Mouse (Mus musculus) yolk sac, embryonic 10.5 days (tissue): ENCODE results near the gene Myh1.

Experiments
- DNase-seq: peaks from one replicate; pipeline ENCODE4 v3.0.0-alpha.2; 2017; ENCODE audit warnings: low spot score

The Myh1 gene

GRCm38 (mm10) chr11:67199752-67200151 lies at the start of gene Myh1:
Gene Myh1, plus strand, starts transcription at chr11:67200052.
- DNase-seq: no peak

- no peak for DNase-seq
Observed at GRCm38 (mm10) chr11:67150237-67150636, 49.6 kb upstream of the Myh1 start.

GRCm38 (mm10) chr11:67151159-67151558 lies 48.7 kb upstream of the Myh1 start:
- no peak for DNase-seq

- no peak for DNase-seq
Observed at GRCm38 (mm10) chr11:67151651-67152630, 47.9 kb upstream of the Myh1 start.

GRCm38 (mm10) chr11:67153123-67153522 lies 46.7 kb upstream of the Myh1 start:
- no peak for DNase-seq

- no peak for DNase-seq
Observed at GRCm38 (mm10) chr11:67153843-67154242, 46.0 kb upstream of the Myh1 start.

GRCm38 (mm10) chr11:67155650-67156049 lies 44.2 kb upstream of the Myh1 start:
- DNase-seq: no peak

GRCm38 (mm10) chr11:67160131-67160530 lies 39.7 kb upstream of the Myh1 start:
- no peak for DNase-seq

GRCm38 (mm10) chr11:67163701-67164100 lies 36.2 kb upstream of the Myh1 start:
- no peak for DNase-seq

- DNase-seq: no peak
Observed at GRCm38 (mm10) chr11:67164851-67165250, 35.0 kb upstream of the Myh1 start.

GRCm38 (mm10) chr11:67169301-67169700 lies 30.6 kb upstream of the Myh1 start:
- DNase-seq: no peak

GRCm38 (mm10) chr11:67170727-67171126 lies 29.1 kb upstream of the Myh1 start, which contains the start of gene Myh2:
Gene Myh2, plus strand, starts transcription at chr11:67171027.
- no peak for DNase-seq

- no peak for DNase-seq
Observed at GRCm38 (mm10) chr11:67172439-67172838, 27.4 kb upstream of the Myh1 start.

GRCm38 (mm10) chr11:67176376-67176775 lies 23.5 kb upstream of the Myh1 start:
- DNase-seq: no peak

GRCm38 (mm10) chr11:67190316-67190715 lies 9.5 kb upstream of the Myh1 start:
- no peak for DNase-seq

GRCm38 (mm10) chr11:67190814-67191213 lies 9.0 kb upstream of the Myh1 start:
- DNase-seq: no peak

- no peak for DNase-seq
Observed at GRCm38 (mm10) chr11:67191496-67191895, 8.4 kb upstream of the Myh1 start.

- no peak for DNase-seq
Observed at GRCm38 (mm10) chr11:67199321-67199720, 531 bp upstream of the Myh1 start.

GRCm38 (mm10) chr11:67204766-67205165 lies 4.9 kb downstream of the Myh1 start:
- no peak for DNase-seq

GRCm38 (mm10) chr11:67221803-67222202 lies 22.0 kb downstream of the Myh1 start:
- DNase-seq: no peak

GRCm38 (mm10) chr11:67224466-67224865 lies 24.6 kb downstream of the Myh1 start:
- no peak for DNase-seq

GRCm38 (mm10) chr11:67228731-67229130 lies 28.9 kb downstream of the Myh1 start:
- DNase-seq: no peak

GRCm38 (mm10) chr11:67229166-67229565 lies 29.3 kb downstream of the Myh1 start:
- no peak for DNase-seq

GRCm38 (mm10) chr11:67229946-67230345 lies 30.1 kb downstream of the Myh1 start:
- no peak for DNase-seq
